Mouse (Mus musculus) layer of hippocampus, postnatal 10 days (tissue): ENCODE measurements at regions not wholly inside any gene's neighbourhood (a gene's known extent, or its start where the extent isn't known, plus 50 kb on each side); places are given as distances from the start of the nearest gene placed in this dataset.

Experiments used
- DNase-seq, 2 experiments: peaks; one replicate each; pipeline ENCODE4 v3.0.0; 2021; ENCODE audit warnings: low spot score in 2 of 2

- DNase-seq = no peak
Measured at GRCm38 (mm10) chr5:91307031-91307430, 95.8 kb downstream of the Btc start.
